Mouse (Mus musculus) embryonic facial prominence, embryonic 11.5 days (tissue): ENCODE measurements at regions not wholly inside any gene's neighbourhood (a gene's known extent, or its start where the extent isn't known, plus 50 kb on each side); places are given as distances from the start of the nearest gene placed in this dataset. TPM values are rescaled to one million over a fixed set of nuclear protein-coding genes. Genes with fewer than 3 reads are reported as not detected.

ENCODE experiments used
- ATAC-seq: fragments of 200-750 bp; cut with Nextera tagmentation; replicated peaks from 2 replicates; pipeline ENCODE4 v1.8.0; 2017; ENCODE audit warnings: low read depth; ENCODE audit not compliant: insufficient number of reproducible peaks, low FRiP score, low TSS enrichment
- DNase-seq: peaks from one replicate; pipeline ENCODE4 v3.0.0-alpha.2; 2015; ENCODE audit warnings: low spot score
- H3K27ac ChIP-seq: fragments of 300-500 bp; sonication (generic); replicated peaks from 2 replicates; pipeline ENCODE4 v1.5.1; 2014; ENCODE audit warnings: mild to moderate bottlenecking, low read depth, low read length, control low read depth
- H3K27me3 ChIP-seq: fragments of 300-500 bp; sonication (generic); 2 replicates; pipeline ENCODE4 v1.6.1; 2014; ENCODE audit warnings: mild to moderate bottlenecking, low read length, moderate library complexity, mixed read lengths; ENCODE audit not compliant: control insufficient read depth, insufficient read depth
- H3K36me3 ChIP-seq: fragments of 300-500 bp; sonication (generic); replicated peaks from 2 replicates; pipeline ENCODE4 v1.6.1; 2014; ENCODE audit warnings: low read depth, mild to moderate bottlenecking, low read length, moderate library complexity, mixed read lengths; ENCODE audit not compliant: control insufficient read depth, insufficient read depth
- H3K4me1 ChIP-seq: fragments of 300-500 bp; sonication (generic); 2 replicates; pipeline ENCODE4 v1.6.1; 2014; ENCODE audit warnings: low read length, mixed read lengths; ENCODE audit not compliant: control insufficient read depth, insufficient read depth
- H3K4me2 ChIP-seq: fragments of 300-500 bp; sonication (generic); 2 replicates; pipeline ENCODE4 v1.6.1; 2014; ENCODE audit warnings: low read depth, mild to moderate bottlenecking, control low read depth, low read length, moderate library complexity
- H3K4me3 ChIP-seq: fragments of 300-500 bp; sonication (generic); 2 replicates; pipeline ENCODE4 v1.5.1; 2014; ENCODE audit warnings: low read depth, low read length, control low read depth
- H3K9ac ChIP-seq: fragments of 300-500 bp; sonication (generic); replicated peaks from 2 replicates; pipeline ENCODE4 v1.6.1; 2014; ENCODE audit warnings: mild to moderate bottlenecking, control low read depth, low read length
- H3K9me3 ChIP-seq: fragments of 300-500 bp; sonication (generic); replicated peaks from 2 replicates; pipeline ENCODE4 v1.6.1; 2016; ENCODE audit warnings: mild to moderate bottlenecking, low read length, inconsistent platforms, mixed read lengths; ENCODE audit not compliant: control insufficient read depth
- WGBS: fragments of 180-500 bp; shearing (Covaris S2); extraction: QIAGEN DNeasy Blood & Tissue Kit; methylation state at CpG from one replicate; pipeline ENCODE4 v1.1.7; 2014; 5-methylcytosine and 5-hydroxymethylcytosine counted together
- microRNA-seq: library from miRNA; unstranded; fragments of <30 nt; microRNA quantifications from one replicate; pipeline ENCODE4, GENCODE M21; 2016; ENCODE audit warnings: borderline number of aligned reads

- H3K4me3 ChIP-seq = no peak overlapping the region
- ATAC-seq = no peak
- no peak overlapping the region for H3K27ac ChIP-seq
- H3K9me3 ChIP-seq = no peaks in the 10 kb centered on the region
- no peak overlapping the region for H3K4me2 ChIP-seq
- no peaks in the 10 kb centered on the region for H3K27me3 ChIP-seq
- no peak overlapping the region for H3K9ac ChIP-seq
- 69% methylated on average over 2 of the region's 2 CpGs for WGBS
- no peaks in the 10 kb centered on the region for H3K4me1 ChIP-seq
- no peaks in the 10 kb centered on the region for H3K36me3 ChIP-seq
- no peak for DNase-seq
Measured at GRCm38 (mm10) chr1:77300806-77301205, 214.1 kb downstream of the Epha4 start.

- Histone ChIP-seq H3K4me1 (no peaks in the 10 kb centered on the region), H3K9ac (no peak overlapping the region), H3K27me3 (no peaks in the 10 kb centered on the region), H3K4me2 (no peak overlapping the region), H3K36me3 (no peaks in the 10 kb centered on the region), H3K27ac (no peak overlapping the region), H3K4me3 (no peak overlapping the region), H3K9me3 (no peaks in the 10 kb centered on the region)
- WGBS = 87% methylated on average over 2 of the region's 2 CpGs
- DNase-seq = no peak
- ATAC-seq = no peak
Measured at GRCm38 (mm10) chr1:77304770-77305169, 210.1 kb downstream of the Epha4 start.

GRCm38 (mm10) chr1:77307745-77308144 lies 207.1 kb downstream of the Epha4 start:
- H3K27me3 ChIP-seq = no peaks in the 10 kb centered on the region
- H3K27ac ChIP-seq = no peak overlapping the region
- H3K4me1 ChIP-seq = no peaks in the 10 kb centered on the region
- no peaks in the 10 kb centered on the region for H3K9me3 ChIP-seq
- H3K4me3 ChIP-seq = no peak overlapping the region
- ATAC-seq = no peak
- no peak overlapping the region for H3K9ac ChIP-seq
- no peak for DNase-seq
- WGBS = 61% methylated on average over 4 of the region's 4 CpGs
- H3K4me2 ChIP-seq = no peak overlapping the region
- H3K36me3 ChIP-seq = no peaks in the 10 kb centered on the region

- Histone ChIP-seq H3K4me3 (no peak overlapping the region), H3K36me3 (no peaks in the 10 kb centered on the region), H3K9me3 (no peaks in the 10 kb centered on the region), H3K4me1 (no peaks in the 10 kb centered on the region), H3K27me3 (no peaks in the 10 kb centered on the region), H3K4me2 (no peak overlapping the region), H3K27ac (no peak overlapping the region), H3K9ac (no peak overlapping the region)
- ATAC-seq (no peak), DNase-seq (no peak)
- 45% methylated on average over 3 of the region's 3 CpGs for WGBS
Measured at GRCm38 (mm10) chr1:77313119-77313518, 201.8 kb downstream of the Epha4 start.

- no peaks in the 10 kb centered on the region for H3K27me3 ChIP-seq
- H3K9ac ChIP-seq = no peak overlapping the region
- H3K36me3 ChIP-seq = no peaks in the 10 kb centered on the region
- no peak for DNase-seq
- H3K4me3 ChIP-seq = no peak overlapping the region
- H3K4me1 ChIP-seq = no peaks in the 10 kb centered on the region
- no peak overlapping the region for H3K4me2 ChIP-seq
- WGBS = 56% methylated on average over 3 of the region's 3 CpGs
- H3K27ac ChIP-seq = no peak overlapping the region
- no peaks in the 10 kb centered on the region for H3K9me3 ChIP-seq
- no peak for ATAC-seq
Measured at GRCm38 (mm10) chr1:77315347-77315746, 199.5 kb downstream of the Epha4 start.

GRCm38 (mm10) chr1:77316198-77316597 lies 198.7 kb downstream of the Epha4 start:
- H3K9ac ChIP-seq = no peak overlapping the region
- DNase-seq = peak; percentile 29
- H3K27ac ChIP-seq = no peak overlapping the region
- H3K36me3 ChIP-seq = no peaks in the 10 kb centered on the region
- H3K4me2 ChIP-seq = no peak overlapping the region
- no peaks in the 10 kb centered on the region for H3K9me3 ChIP-seq
- H3K4me3 ChIP-seq = no peak overlapping the region
- no peak for ATAC-seq
- H3K27me3 ChIP-seq = no peaks in the 10 kb centered on the region
- WGBS = 28% methylated on average over 9 of the region's 9 CpGs
- H3K4me1 ChIP-seq = no peaks in the 10 kb centered on the region

Small RNA genes in the stretch of these regions (microRNA-seq; reads per million reads assigned to microRNA genes)
- not detected for gene Mir6343
